Mouse (Mus musculus) intestine, postnatal 0 days (tissue): ENCODE measurements around the gene Mterf4. TPM values are rescaled to one million over a fixed set of nuclear protein-coding genes. Genes with fewer than 3 reads are reported as not detected.

Source experiments
- ATAC-seq: fragments of 200-750 bp; cut with Nextera tagmentation; 2 replicates; pipeline ENCODE4 v1.8.0; 2017; ENCODE audit warnings: mild to moderate bottlenecking, moderate TSS enrichment, moderate library complexity
- H3K27ac ChIP-seq: fragments of 300-500 bp; sonication (generic); 2 replicates; pipeline ENCODE4 v1.5.1; 2014; ENCODE audit warnings: mild to moderate bottlenecking, low read depth, low read length, moderate library complexity
- H3K27me3 ChIP-seq: fragments of 300-500 bp; sonication (generic); replicated peaks from 2 replicates; pipeline ENCODE4 v1.6.1; 2014; ENCODE audit warnings: low read length, mixed read lengths; ENCODE audit not compliant: control insufficient read depth, insufficient read depth
- H3K36me3 ChIP-seq: fragments of 300-500 bp; sonication (generic); 2 replicates; pipeline ENCODE4 v1.6.1; 2014; ENCODE audit warnings: mild to moderate bottlenecking, moderate library complexity; ENCODE audit not compliant: control insufficient read depth, insufficient read depth
- H3K4me1 ChIP-seq: fragments of 300-500 bp; sonication (generic); replicated peaks from 2 replicates; pipeline ENCODE4 v1.6.1; 2014; ENCODE audit warnings: antibody characterized with exemption, low read length, mixed read lengths; ENCODE audit not compliant: control insufficient read depth, insufficient read depth
- H3K4me2 ChIP-seq: fragments of 300-500 bp; sonication (generic); replicated peaks from 2 replicates; pipeline ENCODE4 v1.6.1; 2014; ENCODE audit warnings: low read depth, mild to moderate bottlenecking, moderate library complexity
- H3K4me3 ChIP-seq: fragments of 300-500 bp; sonication (generic); 2 replicates; pipeline ENCODE4 v1.5.1; 2014; ENCODE audit warnings: low read depth, low read length
- H3K9ac ChIP-seq: fragments of 300-500 bp; sonication (generic); 2 replicates; pipeline ENCODE4 v1.6.1; 2014; ENCODE audit warnings: mild to moderate bottlenecking, low read depth, low read length
- H3K9me3 ChIP-seq: fragments of 300-500 bp; sonication (generic); 2 replicates; pipeline ENCODE4 v1.6.1; 2016; ENCODE audit warnings: mixed run types; ENCODE audit not compliant: control insufficient read depth
- CTCF ChIP-seq: sonication (generic); IDR thresholded peaks from 2 replicates; pipeline ENCODE4 v1.5.1; 2016; ENCODE audit warnings: low read depth, mild to moderate bottlenecking, control low read depth, antibody characterized with exemption, moderate library complexity
- WGBS: fragments of 180-500 bp; shearing (Covaris S2); extraction: QIAGEN DNeasy Blood & Tissue Kit; methylation state at CpG from one replicate; pipeline ENCODE4 v1.1.7; 2014; 5-methylcytosine and 5-hydroxymethylcytosine counted together
- microRNA-seq: library from miRNA; unstranded; fragments of <30 nt; microRNA quantifications from one replicate; pipeline ENCODE4, GENCODE M21; 2016
- polyA plus RNA-seq: library from polyadenylated mRNA; unstranded; fragments of >200 nt; fragmentation: Nextera tagmentation; extraction: Ambion mirVana; gene quantifications from 2 replicates; pipeline ENCODE4 v1.2.1, GENCODE M21; 2015

The Mterf4 gene
- polyA plus RNA-seq, 1 experiment from 2014 or later: 7.7 TPM

GRCm38 (mm10) chr1:93270516-93271240 lies 35.0 kb downstream of the Mterf4 start:
- Histone ChIP-seq H3K27ac (no peak overlapping the region), H3K4me1 (no peaks in the 10 kb centered on the region), H3K9ac (no peak overlapping the region), H3K4me2 (no peak overlapping the region), H3K36me3 (no peaks in the 10 kb centered on the region), H3K4me3 (no peak overlapping the region), H3K27me3 (no peaks in the 10 kb centered on the region), H3K9me3 (no peaks in the 10 kb centered on the region)
- no peak for TF ChIP-seq CTCF
- WGBS: 68% methylated on average over 3 of the region's 3 CpGs
- ATAC-seq: no peak

GRCm38 (mm10) chr1:93268246-93268645 lies 37.5 kb downstream of the Mterf4 start:
- H3K9me3 ChIP-seq: no peaks in the 10 kb centered on the region
- 82% methylated on average over 2 of the region's 2 CpGs for WGBS
- H3K4me2 ChIP-seq: no peak overlapping the region
- no peak for ATAC-seq
- H3K4me1 ChIP-seq: no peaks in the 10 kb centered on the region
- H3K9ac ChIP-seq: no peak overlapping the region
- H3K4me3 ChIP-seq: no peak overlapping the region
- H3K36me3 ChIP-seq: no peaks in the 10 kb centered on the region
- H3K27ac ChIP-seq: no peak overlapping the region
- no peak for TF ChIP-seq CTCF
- no peaks in the 10 kb centered on the region for H3K27me3 ChIP-seq

- WGBS: 53% methylated on average over 3 of the region's 3 CpGs
- Histone ChIP-seq H3K4me1 (no peaks in the 10 kb centered on the region), H3K27ac (no peak overlapping the region), H3K36me3 (no peaks in the 10 kb centered on the region), H3K4me3 (no peak overlapping the region), H3K9ac (no peak overlapping the region), H3K9me3 (no peaks in the 10 kb centered on the region), H3K4me2 (no peak overlapping the region), H3K27me3 (no peaks in the 10 kb centered on the region)
- TF ChIP-seq CTCF: no peak
- ATAC-seq: no peak
Observed at GRCm38 (mm10) chr1:93267207-93267606, 38.5 kb downstream of the Mterf4 start.

GRCm38 (mm10) chr1:93257560-93257959 lies 48.2 kb downstream of the Mterf4 start:
- Histone ChIP-seq H3K9me3 (no peaks in the 10 kb centered on the region), H3K36me3 (no peaks in the 10 kb centered on the region), H3K4me1 (no peaks in the 10 kb centered on the region), H3K27ac (no peak overlapping the region), H3K9ac (no peak overlapping the region), H3K27me3 (no peaks in the 10 kb centered on the region), H3K4me2 (no peak overlapping the region), H3K4me3 (no peak overlapping the region)
- 90% methylated on average over 1 of the region's 1 CpGs for WGBS
- ATAC-seq: no peak
- TF ChIP-seq CTCF: no peak

GRCm38 (mm10) chr1:93255761-93256160 lies 50.0 kb downstream of the Mterf4 start:
- Histone ChIP-seq H3K36me3 (no peaks in the 10 kb centered on the region), H3K27me3 (no peaks in the 10 kb centered on the region), H3K4me2 (no peak overlapping the region), H3K4me1 (no peaks in the 10 kb centered on the region), H3K27ac (no peak overlapping the region), H3K9me3 (no peaks in the 10 kb centered on the region), H3K4me3 (no peak overlapping the region), H3K9ac (no peak overlapping the region)
- no peak for ATAC-seq
- TF ChIP-seq CTCF: no peak
- WGBS: 89% methylated on average over 7 of the region's 7 CpGs

- no peaks in the 10 kb centered on the region for H3K9me3 ChIP-seq
- H3K4me1 ChIP-seq: no peaks in the 10 kb centered on the region
- no peaks in the 10 kb centered on the region for H3K36me3 ChIP-seq
- no peaks in the 10 kb centered on the region for H3K27me3 ChIP-seq
- H3K4me2 ChIP-seq: no peak overlapping the region
- no peak overlapping the region for H3K27ac ChIP-seq
- WGBS: 39% methylated on average over 2 of the region's 2 CpGs
- no peak for ATAC-seq
- H3K4me3 ChIP-seq: no peak overlapping the region
- H3K9ac ChIP-seq: no peak overlapping the region
- TF ChIP-seq CTCF: no peak
Observed at GRCm38 (mm10) chr1:93252586-93252985, 53.1 kb downstream of the Mterf4 start.

Small RNA genes within 50 kb of the gene (microRNA-seq; reads per million reads assigned to microRNA genes)
- not detected for gene Mir6345
- gene Mir6901: not detected
- not detected for gene Mir6902

Other genes starting within 250 kb of the Mterf4 start
- 7.7 and 8.3 TPM in 2 replicates for gene Kif1a, start 204.0 kb downstream of the Mterf4 start, polyA plus RNA-seq
- 3.2 and 3.5 TPM in 2 replicates for gene Agxt, start 170.7 kb downstream of the Mterf4 start, polyA plus RNA-seq
- gene 2310007B03Rik, start 145.0 kb downstream of the Mterf4 start, polyA plus RNA-seq: 22.5 and 24.3 TPM in 2 replicates
- 0.04 TPM in 1 of 2 replicates, not detected in the other for gene Crocc2, start 137.2 kb downstream of the Mterf4 start, polyA plus RNA-seq
- gene Sned1, start 70.1 kb downstream of the Mterf4 start, polyA plus RNA-seq: 0.81 and 1.0 TPM in 2 replicates
- gene Ppp1r7, start 36.9 kb upstream of the Mterf4 start, polyA plus RNA-seq: 32.9 and 33.0 TPM in 2 replicates
- gene Pask, start 37.6 kb upstream of the Mterf4 start, polyA plus RNA-seq: 2.1 and 2.2 TPM in 2 replicates
- 1.7 TPM in 2 replicates for gene Ano7, start 68.0 kb upstream of the Mterf4 start, polyA plus RNA-seq
- 170 and 175 TPM in 2 replicates for gene Hdlbp, start 172.9 kb upstream of the Mterf4 start, polyA plus RNA-seq
- gene Farp2, start 206.2 kb upstream of the Mterf4 start, polyA plus RNA-seq: 5.3 and 6.7 TPM in 2 replicates